Mouse (Mus musculus) monocyte, adult 2 months (primary cell): ENCODE measurements around the gene Lst1.
A peak's percentile ranks its signal among the peaks of the same experiment; 100 is the strongest.
"Not testable (repeated sequence)": the region's sequence is repeated elsewhere in the genome, so short reads cannot be mapped to it uniquely, and the experiment has no call there.

ENCODE experiments used
- DNase-seq, 2 experiments: peaks; one replicate each; pipeline ENCODE4 v3.0.0; 2022; ENCODE audit warnings: low spot score in 2 of 2, low read depth in 1 of 2

Lst1 gene

GRCm38 (mm10) chr17:35187959-35188610 is at the start of gene Lst1:
Gene Lst1 (minus strand): TSS chr17:35188439.
- peak in 1 of 2 experiments; percentile 44 for DNase-seq

GRCm38 (mm10) chr17:35237504-35237903 is 49.3 kb upstream of the Lst1 start:
- no peak for DNase-seq

GRCm38 (mm10) chr17:35236996-35237395 is 48.8 kb upstream of the Lst1 start:
- no peak for DNase-seq

GRCm38 (mm10) chr17:35236390-35236746 is 48.1 kb upstream of the Lst1 start:
- peak; percentile 87 to 96 for DNase-seq

GRCm38 (mm10) chr17:35235614-35236389 is 47.6 kb upstream of the Lst1 start, which contains the start of gene Nfkbil1:
Gene Nfkbil1 (minus strand): TSS chr17:35235792.
- DNase-seq: peak; percentile 72 to 80

- DNase-seq: no peak
These were observed 46.7 kb upstream of the Lst1 start for GRCm38 (mm10) chr17:35234903-35235302.

GRCm38 (mm10) chr17:35234090-35234489 is 45.9 kb upstream of the Lst1 start:
- DNase-seq: not testable (repeated sequence)

GRCm38 (mm10) chr17:35233114-35233980 is 45.1 kb upstream of the Lst1 start, which contains the start of gene Atp6v1g2:
Gene Atp6v1g2 (plus strand): TSS chr17:35233660.
- DNase-seq: no peak

GRCm38 (mm10) chr17:35232659-35233058 is 44.4 kb upstream of the Lst1 start:
- no peak for DNase-seq

GRCm38 (mm10) chr17:35232043-35232442 is 43.8 kb upstream of the Lst1 start:
- DNase-seq: peak in 1 of 2 experiments; percentile 82

GRCm38 (mm10) chr17:35231022-35231421 is 42.8 kb upstream of the Lst1 start:
- no peak for DNase-seq

GRCm38 (mm10) chr17:35226561-35227046 is 38.4 kb upstream of the Lst1 start:
- DNase-seq: no peak

GRCm38 (mm10) chr17:35225456-35225855 is 37.2 kb upstream of the Lst1 start:
- DNase-seq: no peak

GRCm38 (mm10) chr17:35224641-35225040 is 36.4 kb upstream of the Lst1 start:
- no peak for DNase-seq

- DNase-seq: no peak
These were observed 34.1 kb upstream of the Lst1 start for GRCm38 (mm10) chr17:35222299-35222698.

GRCm38 (mm10) chr17:35220156-35220952 is 32.1 kb upstream of the Lst1 start, which contains the start of gene Gm16181:
Gene Gm16181 (plus strand): TSS chr17:35220834.
- no peak for DNase-seq

GRCm38 (mm10) chr17:35219601-35220041 is 31.4 kb upstream of the Lst1 start:
- DNase-seq: peak in 1 of 2 experiments; percentile 57

- DNase-seq: no peak
These were observed 30.4 kb upstream of the Lst1 start for GRCm38 (mm10) chr17:35218516-35219193.

- no peak for DNase-seq
These were observed 24.8 kb upstream of the Lst1 start for GRCm38 (mm10) chr17:35213071-35213470.

- DNase-seq: no peak
These were observed 22.4 kb upstream of the Lst1 start for GRCm38 (mm10) chr17:35210593-35210992.
